Mouse (Mus musculus): ENCODE measurements around the gene Usp8. TPM values are rescaled to one million over a fixed set of nuclear protein-coding genes. Genes with fewer than 3 reads are reported as not detected.

Usp8 gene
- total and polyA plus RNA-seq, 3 experiments, result 21.1 to 34.6 TPM; not detected in 1

DNA sequence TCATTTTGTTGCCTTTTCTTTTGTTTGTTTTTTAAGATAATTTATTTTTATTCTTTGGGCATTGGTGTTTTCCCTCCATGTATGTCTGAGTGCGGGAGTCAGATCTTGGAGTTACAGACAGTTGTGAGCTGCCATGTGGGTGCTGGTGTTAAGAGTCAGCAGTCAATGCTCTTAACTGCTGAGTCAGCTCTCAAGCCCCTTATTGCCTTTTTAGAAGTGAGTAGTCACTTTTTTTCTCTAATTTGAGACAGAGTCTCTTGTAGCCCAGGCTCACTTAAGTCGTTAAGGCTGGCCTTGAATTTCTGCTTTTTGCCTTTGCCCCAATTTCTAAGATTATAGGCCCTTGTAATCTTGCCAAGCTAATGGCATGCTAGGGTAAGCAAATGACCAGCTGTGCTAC lies 23.4 kb downstream of the Usp8 start:
- Histone ChIP-seq H3K27ac (ENCODE audit: control insufficient read depth, low read depth, low read length) (no peak overlapping the region), H3K4me1 (ENCODE audit: control insufficient read depth in 1 of 2, insufficient read depth in 2 of 2, low read length in 2 of 2) (no peaks in the 10 kb centered on the region), H3K79me2 (ENCODE audit: control insufficient read depth, insufficient read depth, low read length, poor library complexity) (no peaks in the 10 kb centered on the region), H3K4me3 (ENCODE audit: control insufficient read depth in 1 of 2, insufficient read depth in 1 of 2, low read depth in 2 of 2, low read length in 2 of 2) (no peak overlapping the region), H3K27me3 (ENCODE audit: control insufficient read depth in 1 of 2, insufficient read depth in 2 of 2, low read length in 2 of 2) (no peaks in the 10 kb centered on the region), H3K36me3 (ENCODE audit: control insufficient read depth in 1 of 2, insufficient read depth in 2 of 2, low read length in 2 of 2) (peaks cover 0 to 9% of the 10 kb centered on the region in 2 experiments; a peak in 2 of 4 replicates), H3K9me3 (replicated peaks; ENCODE audit: insufficient read depth, low read length) (no peaks in the 10 kb centered on the region), H3K9ac (ENCODE audit: control insufficient read depth, low read depth, low read length, poor library complexity, severe bottlenecking) (no peak overlapping the region)
- TF ChIP-seq CHD1 (IDR thresholded peaks at IDR 0.05; ENCODE audit: low read depth, low read length) (no peak), ZC3H11A (IDR thresholded peaks at IDR 0.05; ENCODE audit: low read depth, low read length) (no peak), POLR2A (IDR thresholded peaks at IDR 0.05; ENCODE audit: control insufficient read depth in 1 of 2, insufficient read depth in 1 of 2, low read depth in 1 of 2, low read length in 2 of 2, poor library complexity in 1 of 2) (no peak), TAL1 (IDR thresholded peaks at IDR 0.05; ENCODE audit: low read length) (no peak), CHD2 (IDR thresholded peaks at IDR 0.05; ENCODE audit: low read length) (no peak), ZNF384 (IDR thresholded peaks at IDR 0.05; ENCODE audit: low read depth, low read length) (no peak)
- DNase-seq (ENCODE audit: low read depth, low spot score), result no peak

DNA sequence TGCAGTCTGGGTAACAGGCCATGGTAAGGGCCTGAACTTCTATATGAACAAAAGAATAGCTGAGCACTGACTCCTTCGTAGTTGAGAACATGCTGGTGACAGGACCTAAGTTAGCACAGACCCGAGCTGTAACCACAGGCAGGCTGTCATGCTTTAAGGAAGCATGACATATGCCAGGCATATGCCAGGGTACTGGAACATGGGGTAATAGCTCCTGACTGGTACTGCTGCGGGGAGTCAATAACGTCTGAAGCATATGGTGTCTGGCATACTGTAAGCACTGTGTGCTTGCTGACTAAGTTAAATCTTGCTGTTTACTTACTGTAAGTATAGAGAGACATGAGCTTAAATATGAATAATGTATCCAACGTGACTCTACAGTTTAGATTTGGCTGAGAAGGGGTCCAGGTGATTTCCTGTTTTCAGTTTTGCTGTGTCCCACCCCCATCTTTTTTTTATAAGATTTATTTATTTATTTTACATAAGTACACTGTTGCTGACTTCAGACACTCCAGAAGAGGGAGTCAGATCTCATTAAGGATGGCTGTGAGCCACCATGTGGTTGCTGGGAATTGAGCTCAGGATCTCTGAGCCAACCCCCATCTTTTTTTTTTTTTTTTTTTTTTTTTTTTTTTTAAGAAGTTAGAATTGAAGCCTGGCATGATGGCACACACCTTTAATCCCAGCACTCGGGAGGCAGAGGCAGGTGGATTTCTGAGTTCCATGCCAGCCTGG lies 28.4 kb downstream of the Usp8 start:
- peaks cover 0 to 5% of the 10 kb centered on the region in 2 experiments; a peak in 2 of 4 replicates for H3K36me3 ChIP-seq (ENCODE audit: control insufficient read depth in 1 of 2, insufficient read depth in 2 of 2, low read length in 2 of 2)
- TF ChIP-seq POLR2AphosphoS2 (IDR thresholded peaks at IDR 0.05; ENCODE audit: low read length) (no peak), UBTF (IDR thresholded peaks at IDR 0.05; ENCODE audit: borderline replicate concordance, insufficient read depth, low read depth, low read length) (no peak), CTCF (IDR thresholded peaks at IDR 0.05 in 2 of 3, conservative IDR thresholded peaks at IDR 0.05 in 1 of 3; ENCODE audit: control insufficient read depth in 1 of 3, insufficient read depth in 1 of 3, low read depth in 2 of 3, low read length in 3 of 3, poor library complexity in 1 of 3, severe bottlenecking in 1 of 3) (no peak), CHD1 (IDR thresholded peaks at IDR 0.05; ENCODE audit: low read depth, low read length) (no peak), MAZ (IDR thresholded peaks at IDR 0.05; ENCODE audit: low read depth, low read length) (no peak), ZNF384 (IDR thresholded peaks at IDR 0.05; ENCODE audit: low read depth, low read length) (no peak)

DNA sequence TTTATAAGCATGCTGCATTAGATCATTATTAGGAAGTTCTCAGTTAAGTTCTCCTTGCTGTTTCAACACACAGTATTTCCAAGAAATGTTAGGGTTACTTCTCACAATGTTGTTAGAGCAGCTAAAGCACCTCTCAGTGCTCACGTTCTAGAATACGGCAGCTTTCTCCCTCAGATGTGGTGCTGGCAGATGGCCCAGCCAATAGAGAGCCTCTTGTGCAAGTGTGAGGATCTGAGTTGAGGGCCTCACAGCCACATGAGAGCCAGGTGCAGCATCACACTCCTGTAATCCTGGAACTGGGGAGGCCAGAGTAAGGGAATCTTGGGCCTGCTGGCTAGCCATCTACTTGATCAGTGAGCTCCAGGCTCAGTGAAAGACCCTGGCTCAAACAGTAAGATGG lies 33.2 kb downstream of the Usp8 start:
- Histone ChIP-seq H3K4me3 (ENCODE audit: control insufficient read depth in 1 of 2, insufficient read depth in 1 of 2, low read depth in 2 of 2, low read length in 2 of 2) (no peak overlapping the region), H3K27ac (ENCODE audit: control insufficient read depth, low read depth, low read length) (no peak overlapping the region), H3K36me3 (ENCODE audit: control insufficient read depth in 1 of 2, insufficient read depth in 2 of 2, low read length in 2 of 2) (peaks cover 0 to 14% of the 10 kb centered on the region in 2 experiments; a peak in 2 of 4 replicates), H3K27me3 (ENCODE audit: control insufficient read depth in 1 of 2, insufficient read depth in 2 of 2, low read length in 2 of 2) (no peaks in the 10 kb centered on the region), H3K4me1 (ENCODE audit: control insufficient read depth in 1 of 2, insufficient read depth in 2 of 2, low read length in 2 of 2) (no peaks in the 10 kb centered on the region), H3K79me2 (ENCODE audit: control insufficient read depth, insufficient read depth, low read length, poor library complexity) (no peaks in the 10 kb centered on the region), H3K9me3 (replicated peaks; ENCODE audit: insufficient read depth, low read length) (no peaks in the 10 kb centered on the region), H3K9ac (ENCODE audit: control insufficient read depth, low read depth, low read length, poor library complexity, severe bottlenecking) (no peak overlapping the region)
- TF ChIP-seq MEF2A (IDR thresholded peaks at IDR 0.05; ENCODE audit: extremely low read depth, insufficient replicate concordance, low read depth, low read length, poor library complexity, severe bottlenecking) (no peak), CTCF (IDR thresholded peaks at IDR 0.05 in 2 of 3, conservative IDR thresholded peaks at IDR 0.05 in 1 of 3; ENCODE audit: control insufficient read depth in 1 of 3, insufficient read depth in 1 of 3, low read depth in 2 of 3, low read length in 3 of 3, poor library complexity in 1 of 3, severe bottlenecking in 1 of 3) (no peak), GATA1 (IDR thresholded peaks at IDR 0.05; ENCODE audit: low read depth, low read length) (no peak), MAX (IDR thresholded peaks at IDR 0.05; ENCODE audit: low read length) (no peak), TAL1 (IDR thresholded peaks at IDR 0.05; ENCODE audit: low read length) (no peak), ZC3H11A (IDR thresholded peaks at IDR 0.05; ENCODE audit: low read depth, low read length) (no peak), CHD1 (IDR thresholded peaks at IDR 0.05; ENCODE audit: low read depth, low read length) (no peak), MXI1 (IDR thresholded peaks at IDR 0.05; ENCODE audit: low read depth, low read length) (no peak), MYC (IDR thresholded peaks at IDR 0.05; ENCODE audit: low read depth, low read length) (no peak), SMC3 (IDR thresholded peaks at IDR 0.05; ENCODE audit: low read depth, low read length) (no peak), MAZ (IDR thresholded peaks at IDR 0.05; ENCODE audit: low read depth, low read length) (no peak), POLR2AphosphoS2 (IDR thresholded peaks at IDR 0.05; ENCODE audit: low read length) (no peak), RCOR1 (IDR thresholded peaks at IDR 0.05; ENCODE audit: low read depth, low read length) (no peak)
- no peak for DNase-seq (ENCODE audit: low read depth, low spot score)

More for the DNA sequence above, 28.4 kb downstream of the Usp8 start:
- no peak overlapping the region for H3K9ac ChIP-seq (ENCODE audit: control insufficient read depth, low read depth, low read length, poor library complexity, severe bottlenecking)
- H3K79me2 ChIP-seq (ENCODE audit: control insufficient read depth, insufficient read depth, low read length, poor library complexity), result no peaks in the 10 kb centered on the region
- no peaks in the 10 kb centered on the region for H3K27me3 ChIP-seq (ENCODE audit: control insufficient read depth in 1 of 2, insufficient read depth in 2 of 2, low read length in 2 of 2)
- no peak overlapping the region for H3K4me3 ChIP-seq (ENCODE audit: control insufficient read depth in 1 of 2, insufficient read depth in 1 of 2, low read depth in 2 of 2, low read length in 2 of 2)
- DNase-seq (ENCODE audit: low read depth, low spot score), result no peak
- no peaks in the 10 kb centered on the region for H3K4me1 ChIP-seq (ENCODE audit: control insufficient read depth in 1 of 2, insufficient read depth in 2 of 2, low read length in 2 of 2)
- no peaks in the 10 kb centered on the region for H3K9me3 ChIP-seq (replicated peaks; ENCODE audit: insufficient read depth, low read length)
- H3K27ac ChIP-seq (ENCODE audit: control insufficient read depth, low read depth, low read length), result no peak overlapping the region
